Mouse (Mus musculus): ENCODE measurements at regions not wholly inside any gene's neighbourhood (a gene's known extent, or its start where the extent isn't known, plus 50 kb on each side); places are given as distances from the start of the nearest gene placed in this dataset.

- H3K36me3 ChIP-seq (replicated peaks; ENCODE audit: insufficient read depth, low read length): no peaks in the 10 kb centered on the region
- H3K9me3 ChIP-seq (ENCODE audit: low read length): no peaks in the 10 kb centered on the region
- TF ChIP-seq CTCF (IDR thresholded peaks at IDR 0.05; ENCODE audit: low read depth): no peak
- no peak for TF ChIP-seq EP300 (IDR thresholded peaks at IDR 0.05; ENCODE audit: low read depth)
- DNase-seq (no peak), ATAC-seq (no peak)
- H3K9ac ChIP-seq (replicated peaks): no peak overlapping the region
- no peak overlapping the region for H3K4me2 ChIP-seq (ENCODE audit: low read depth, low read length)
- H3K4me1 ChIP-seq (ENCODE audit: insufficient read depth): no peaks in the 10 kb centered on the region
- no peak overlapping the region for H3K4me3 ChIP-seq (ENCODE audit: low read depth, low read length)
- H3K27ac ChIP-seq (ENCODE audit: low read depth): no peak overlapping the region
- WGBS (ENCODE audit: insufficient replicate concordance): 62% methylated on average over 3 of the region's 3 CpGs
- no peaks in the 10 kb centered on the region for H3K27me3 ChIP-seq (ENCODE audit: insufficient read depth, low read length)
Observed at GRCm38 (mm10) chr6:84456803-84457202, 136.9 kb downstream of the Cyp26b1 start.

GRCm38 (mm10) chr6:84445093-84445492 lies 148.6 kb downstream of the Cyp26b1 start:
- DNase-seq (no peak), ATAC-seq (no peak)
- H3K27me3 ChIP-seq (ENCODE audit: insufficient read depth, low read length): no peaks in the 10 kb centered on the region

GRCm38 (mm10) chr6:84442667-84443066 lies 151.0 kb downstream of the Cyp26b1 start:
- no peak for ATAC-seq
- DNase-seq: no peak
- Histone ChIP-seq H3K9ac (replicated peaks) (no peak overlapping the region), H3K27me3 (ENCODE audit: insufficient read depth, low read length) (no peaks in the 10 kb centered on the region), H3K9me3 (ENCODE audit: low read length) (no peaks in the 10 kb centered on the region), H3K27ac (ENCODE audit: low read depth) (no peak overlapping the region), H3K4me1 (ENCODE audit: insufficient read depth) (no peaks in the 10 kb centered on the region), H3K36me3 (replicated peaks; ENCODE audit: insufficient read depth, low read length) (no peaks in the 10 kb centered on the region), H3K4me2 (ENCODE audit: low read depth, low read length) (no peak overlapping the region), H3K4me3 (ENCODE audit: low read depth, low read length) (no peak overlapping the region)
- WGBS (ENCODE audit: insufficient replicate concordance): 73% methylated on average over 1 of the region's 1 CpGs
- no peak for TF ChIP-seq CTCF (IDR thresholded peaks at IDR 0.05; ENCODE audit: low read depth)
- TF ChIP-seq EP300 (IDR thresholded peaks at IDR 0.05; ENCODE audit: low read depth): no peak

More at GRCm38 (mm10) chr6:84445093-84445492, 148.6 kb downstream of the Cyp26b1 start:
- TF ChIP-seq EP300 (IDR thresholded peaks at IDR 0.05; ENCODE audit: low read depth): no peak
- TF ChIP-seq CTCF (IDR thresholded peaks at IDR 0.05; ENCODE audit: low read depth): no peak
- Histone ChIP-seq H3K9me3 (ENCODE audit: low read length) (no peaks in the 10 kb centered on the region), H3K4me3 (ENCODE audit: low read depth, low read length) (no peak overlapping the region), H3K27ac (ENCODE audit: low read depth) (no peak overlapping the region), H3K4me2 (ENCODE audit: low read depth, low read length) (no peak overlapping the region), H3K9ac (replicated peaks) (no peak overlapping the region), H3K36me3 (replicated peaks; ENCODE audit: insufficient read depth, low read length) (no peaks in the 10 kb centered on the region), H3K4me1 (ENCODE audit: insufficient read depth) (no peaks in the 10 kb centered on the region)
- WGBS (ENCODE audit: insufficient replicate concordance): 19% methylated on average over 4 of the region's 4 CpGs

GRCm38 (mm10) chr6:84441721-84442480 lies 151.8 kb downstream of the Cyp26b1 start:
- Histone ChIP-seq H3K27me3 (ENCODE audit: insufficient read depth, low read length) (no peaks in the 10 kb centered on the region), H3K4me1 (ENCODE audit: insufficient read depth) (no peaks in the 10 kb centered on the region), H3K4me2 (ENCODE audit: low read depth, low read length) (no peak overlapping the region), H3K9me3 (ENCODE audit: low read length) (no peaks in the 10 kb centered on the region), H3K4me3 (ENCODE audit: low read depth, low read length) (no peak overlapping the region), H3K36me3 (replicated peaks; ENCODE audit: insufficient read depth, low read length) (no peaks in the 10 kb centered on the region), H3K9ac (replicated peaks) (no peak overlapping the region), H3K27ac (ENCODE audit: low read depth) (no peak overlapping the region)
- WGBS (ENCODE audit: insufficient replicate concordance): 73% methylated on average over 5 of the region's 5 CpGs
- DNase-seq (no peak), ATAC-seq (no peak)
- TF ChIP-seq CTCF (IDR thresholded peaks at IDR 0.05; ENCODE audit: low read depth) (no peak), EP300 (IDR thresholded peaks at IDR 0.05; ENCODE audit: low read depth) (no peak)

GRCm38 (mm10) chr6:84436716-84437115 lies 157.0 kb downstream of the Cyp26b1 start:
- H3K4me1 ChIP-seq (ENCODE audit: insufficient read depth): no peaks in the 10 kb centered on the region
- no peak overlapping the region for H3K4me3 ChIP-seq (ENCODE audit: low read depth, low read length)
- TF ChIP-seq CTCF (IDR thresholded peaks at IDR 0.05; ENCODE audit: low read depth): no peak
- no peak for TF ChIP-seq EP300 (IDR thresholded peaks at IDR 0.05; ENCODE audit: low read depth)
- no peak overlapping the region for H3K27ac ChIP-seq (ENCODE audit: low read depth)
- DNase-seq: no peak
- H3K9me3 ChIP-seq (ENCODE audit: low read length): no peaks in the 10 kb centered on the region
- ATAC-seq: no peak
- no peak overlapping the region for H3K9ac ChIP-seq (replicated peaks)
- H3K4me2 ChIP-seq (ENCODE audit: low read depth, low read length): no peak overlapping the region
- H3K27me3 ChIP-seq (ENCODE audit: insufficient read depth, low read length): no peaks in the 10 kb centered on the region
- no peaks in the 10 kb centered on the region for H3K36me3 ChIP-seq (replicated peaks; ENCODE audit: insufficient read depth, low read length)
- 79% methylated on average over 1 of the region's 1 CpGs for WGBS (ENCODE audit: insufficient replicate concordance)

- Histone ChIP-seq H3K27ac (ENCODE audit: low read depth) (no peak overlapping the region), H3K4me1 (ENCODE audit: insufficient read depth) (no peaks in the 10 kb centered on the region), H3K4me3 (ENCODE audit: low read depth, low read length) (no peak overlapping the region), H3K4me2 (ENCODE audit: low read depth, low read length) (no peak overlapping the region), H3K9me3 (ENCODE audit: low read length) (no peaks in the 10 kb centered on the region), H3K9ac (replicated peaks) (no peak overlapping the region), H3K27me3 (ENCODE audit: insufficient read depth, low read length) (no peaks in the 10 kb centered on the region), H3K36me3 (replicated peaks; ENCODE audit: insufficient read depth, low read length) (no peaks in the 10 kb centered on the region)
- no peak for TF ChIP-seq EP300 (IDR thresholded peaks at IDR 0.05; ENCODE audit: low read depth)
- no peak for TF ChIP-seq CTCF (IDR thresholded peaks at IDR 0.05; ENCODE audit: low read depth)
- DNase-seq (no peak), ATAC-seq (no peak)
- 66% methylated on average over 6 of the region's 6 CpGs for WGBS (ENCODE audit: insufficient replicate concordance)
Observed at GRCm38 (mm10) chr6:84434532-84434931, 159.2 kb downstream of the Cyp26b1 start.
